Mouse (Mus musculus) urinary bladder, postnatal 4 days (tissue): ENCODE results near the gene Hemgn.

Experiments
- DNase-seq, 2 experiments: peaks; one replicate each; pipeline ENCODE4 v3.0.0; 2021 to 2022; ENCODE audit warnings: low spot score in 2 of 2

The Hemgn gene

GRCm38 (mm10) chr4:46412113-46412512, 1.2 kb downstream of the Hemgn start:
- no peak for DNase-seq

GRCm38 (mm10) chr4:46411489-46411888, 1.8 kb downstream of the Hemgn start:
- DNase-seq: no peak

- DNase-seq: no peak
These were observed 2.6 kb downstream of the Hemgn start for GRCm38 (mm10) chr4:46410677-46411076.

GRCm38 (mm10) chr4:46406966-46407703, 6.2 kb downstream of the Hemgn start:
- no peak for DNase-seq

- no peak for DNase-seq
These were observed 9.1 kb downstream of the Hemgn start for GRCm38 (mm10) chr4:46404042-46404795.

- DNase-seq: no peak
These were observed 14.5 kb downstream of the Hemgn start for GRCm38 (mm10) chr4:46398839-46399238.

- no peak for DNase-seq
These were observed 17.6 kb downstream of the Hemgn start for GRCm38 (mm10) chr4:46395736-46396135.

- no peak for DNase-seq
These were observed 18.9 kb downstream of the Hemgn start for GRCm38 (mm10) chr4:46394388-46394787.

- peak; percentile 54 to 77 for DNase-seq
These were observed 22.8 kb downstream of the Hemgn start for GRCm38 (mm10) chr4:46390390-46390970.

- no peak for DNase-seq
These were observed 23.5 kb downstream of the Hemgn start for GRCm38 (mm10) chr4:46389612-46390341.

- peak; percentile 92 to 93 for DNase-seq
These were observed 24.2 kb downstream of the Hemgn start, which contains the start of gene Trmo for GRCm38 (mm10) chr4:46389013-46389611. Gene Trmo, minus strand, starts transcription at chr4:46389437.

GRCm38 (mm10) chr4:46388556-46388955, 24.8 kb downstream of the Hemgn start:
- DNase-seq: no peak

- peak; percentile 66 to 83 for DNase-seq
These were observed 38.4 kb downstream of the Hemgn start for GRCm38 (mm10) chr4:46374869-46375368.

- no peak for DNase-seq
These were observed 38.9 kb downstream of the Hemgn start for GRCm38 (mm10) chr4:46374455-46374854.

- DNase-seq: peak; percentile 77 to 83
These were observed 42.3 kb downstream of the Hemgn start for GRCm38 (mm10) chr4:46371030-46371429.

- no peak for DNase-seq
These were observed 42.9 kb downstream of the Hemgn start for GRCm38 (mm10) chr4:46370406-46370805.

GRCm38 (mm10) chr4:46369070-46369469, 44.2 kb downstream of the Hemgn start:
- no peak for DNase-seq

GRCm38 (mm10) chr4:46367487-46367959, 45.8 kb downstream of the Hemgn start:
- DNase-seq: no peak

GRCm38 (mm10) chr4:46364360-46364759, 48.9 kb downstream of the Hemgn start:
- no peak for DNase-seq

- DNase-seq: no peak
These were observed 52.0 kb downstream of the Hemgn start for GRCm38 (mm10) chr4:46361258-46361657.
